Mouse (Mus musculus) MEL-GATA-1-ER (cell line): ENCODE data around the gene Mbtd1.
"Not testable (repeated sequence)": the region's sequence is repeated elsewhere in the genome, so short reads cannot be mapped to it uniquely, and the experiment has no call there.

ENCODE experiments used
- DNase-seq: peaks from one replicate; pipeline ENCODE4 v3.0.0-alpha.2; 2012; ENCODE audit warnings: low read depth; ENCODE audit errors: extremely low read depth

Mbtd1 gene

DNA sequence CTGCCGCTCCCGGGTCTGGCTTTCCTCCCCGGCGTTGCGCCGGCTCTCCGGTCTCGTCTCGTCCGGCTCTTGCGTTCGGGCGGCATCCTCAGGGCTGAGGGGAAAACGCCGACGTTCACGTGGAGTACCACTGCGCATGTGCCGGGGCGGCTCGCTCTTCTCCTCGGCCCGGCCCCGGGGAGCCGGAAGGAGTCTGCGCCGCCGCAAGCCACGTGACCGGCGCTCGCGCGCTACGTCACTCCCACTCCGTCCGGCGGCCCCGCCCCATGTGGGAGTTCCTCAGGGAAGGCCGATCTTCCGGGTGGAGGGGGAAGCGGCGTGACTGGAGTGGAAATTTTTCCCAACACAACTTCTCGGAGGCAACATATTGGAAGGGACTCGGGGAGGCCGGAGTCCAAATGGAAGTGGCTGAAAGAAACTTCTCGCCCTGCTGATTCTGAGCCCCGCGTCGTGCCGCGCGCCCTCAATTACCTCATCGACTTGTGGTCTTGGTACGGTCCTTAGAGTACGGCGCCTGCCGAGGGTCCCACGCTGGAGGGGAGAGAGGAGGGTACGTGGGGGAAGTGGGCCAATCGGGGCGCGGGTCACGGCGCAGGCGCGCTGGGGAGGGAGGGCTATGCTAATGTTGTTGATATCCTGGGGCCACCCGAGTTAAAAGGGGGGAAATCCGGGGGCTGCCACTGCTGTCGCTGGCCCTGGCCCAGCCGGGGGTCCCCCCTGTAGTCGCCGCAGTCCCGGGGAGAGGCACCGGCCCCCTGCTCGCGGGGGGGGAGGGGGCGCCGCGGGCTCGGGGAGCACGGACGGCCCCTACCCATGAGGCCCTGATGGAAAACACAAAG is at the start of gene Mbtd1, which contains the start of gene Utp18:
Gene Mbtd1 (plus strand): TSS at position 281 of the 839 bp plus-strand sequence.
Gene Utp18 (minus strand): TSS at position 195 of the 839 bp plus-strand sequence.
- peak; percentile 95 for DNase-seq

- no peak for DNase-seq
Measured at GRCm38 (mm10) chr11:93847342-93847741, 38.3 kb upstream of the Mbtd1 start.

DNA sequence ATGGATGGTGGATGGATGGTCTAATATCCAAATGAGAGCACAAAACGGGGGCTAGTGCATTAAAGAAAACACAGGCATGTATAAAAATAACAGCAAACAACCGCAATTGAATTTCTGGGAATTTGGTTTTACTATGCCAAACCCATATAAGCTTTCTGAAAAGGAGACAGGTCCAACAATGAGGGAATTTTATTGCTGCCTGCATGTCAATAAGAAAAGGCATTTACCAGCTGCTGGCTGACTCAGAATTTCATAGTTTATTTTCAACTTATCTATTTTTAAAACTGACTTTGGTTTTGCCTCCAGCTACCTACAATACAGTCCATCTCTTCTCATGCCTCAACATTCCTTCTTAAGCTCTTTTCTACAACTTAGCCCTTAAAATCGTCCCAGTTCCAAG is 33.1 kb upstream of the Mbtd1 start:
- DNase-seq, result no peak

- peak; percentile 27 for DNase-seq
Measured at GRCm38 (mm10) chr11:93856284-93856955, 29.2 kb upstream of the Mbtd1 start.

DNA sequence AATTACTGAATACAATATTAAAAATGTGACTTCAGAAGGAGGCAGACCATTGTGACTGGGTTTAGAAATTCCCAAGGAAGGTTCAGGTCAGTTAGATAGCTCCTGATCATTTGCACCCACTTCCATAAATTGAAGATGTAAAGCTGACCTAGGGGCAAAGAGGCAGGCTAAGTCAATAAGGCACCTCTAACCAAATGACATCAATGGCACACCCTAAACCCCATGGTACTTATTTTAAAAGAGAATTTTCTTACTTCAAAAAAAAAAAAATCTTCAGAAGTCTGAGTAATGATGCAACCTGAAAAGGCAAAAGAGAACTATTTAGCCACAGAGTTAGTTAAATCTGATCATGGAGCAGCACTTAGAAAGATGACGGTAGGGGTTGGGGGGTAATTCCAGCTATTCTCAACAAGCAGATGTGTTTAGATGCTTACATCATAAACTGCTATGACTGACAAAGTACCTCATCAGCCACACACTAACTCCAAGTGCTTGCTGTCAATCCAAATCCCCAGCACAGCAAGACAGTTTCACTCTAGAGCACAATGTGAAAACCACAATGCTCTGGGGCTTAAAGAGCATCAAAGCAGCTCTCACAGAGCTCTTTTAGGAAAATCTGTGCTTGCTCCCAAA is 25.0 kb upstream of the Mbtd1 start:
- no peak for DNase-seq

DNA sequence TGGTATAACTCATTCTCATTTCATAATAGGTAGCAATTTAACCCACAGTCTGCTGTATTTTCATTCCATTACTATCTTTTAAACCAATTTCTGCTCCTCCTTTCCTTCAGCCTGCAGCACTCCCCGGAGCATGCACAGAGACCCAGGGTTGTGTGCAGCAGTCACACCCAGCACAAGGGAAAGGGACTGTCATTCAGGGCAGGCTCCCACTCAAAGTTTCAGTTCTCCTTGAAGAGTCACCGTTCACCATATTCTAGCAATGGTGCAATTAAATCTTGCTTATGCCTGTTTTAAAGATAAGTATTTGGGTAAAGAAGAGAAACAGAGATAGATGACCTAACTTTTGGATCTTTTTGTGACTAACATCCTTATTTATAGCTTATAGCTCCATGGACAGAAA is 24.5 kb upstream of the Mbtd1 start:
- no peak for DNase-seq

- no peak for DNase-seq
Measured at GRCm38 (mm10) chr11:93862045-93862623, 23.5 kb upstream of the Mbtd1 start.

- no peak for DNase-seq
Measured at GRCm38 (mm10) chr11:93862638-93863037, 23.0 kb upstream of the Mbtd1 start.

GRCm38 (mm10) chr11:93884068-93884467 is 1.6 kb upstream of the Mbtd1 start:
- no peak for DNase-seq

DNA sequence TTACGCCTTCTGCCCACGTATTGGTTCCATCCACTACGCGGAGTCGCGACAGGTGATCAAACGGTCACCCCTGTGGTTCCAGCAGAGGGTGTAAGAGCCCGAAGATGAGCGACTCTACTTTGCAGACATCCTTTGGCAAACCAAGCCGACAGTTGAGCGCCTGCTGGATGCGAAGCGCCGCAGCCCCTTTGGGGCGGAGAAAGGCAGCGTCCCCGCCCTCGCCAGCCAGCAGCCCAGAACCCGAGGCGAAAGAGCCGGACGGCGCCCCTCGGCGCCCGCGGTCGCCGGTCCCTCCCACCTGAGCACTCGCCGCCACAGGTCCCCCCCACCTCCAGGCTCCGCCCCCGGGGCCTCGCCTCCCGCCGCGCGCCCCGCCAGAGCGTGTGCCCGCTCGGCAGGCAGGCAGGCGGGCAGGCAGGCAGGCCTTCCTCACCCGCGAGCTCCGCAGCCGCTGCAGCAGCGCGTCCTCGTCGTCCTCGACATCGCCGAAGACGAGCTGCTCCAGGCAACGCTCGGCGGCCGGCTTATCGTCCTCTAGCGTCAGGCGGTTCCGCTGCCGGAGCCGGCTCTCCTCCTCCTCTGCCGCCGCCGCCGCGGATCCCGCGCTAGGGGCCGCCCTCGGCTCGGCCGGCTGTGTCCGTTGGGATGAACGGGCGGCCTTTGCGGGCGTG is 616 bp upstream of the Mbtd1 start:
- peak; percentile 50 for DNase-seq

- peak; percentile 41 for DNase-seq
Measured at GRCm38 (mm10) chr11:93886411-93887079, 893 bp downstream of the Mbtd1 start.

DNA sequence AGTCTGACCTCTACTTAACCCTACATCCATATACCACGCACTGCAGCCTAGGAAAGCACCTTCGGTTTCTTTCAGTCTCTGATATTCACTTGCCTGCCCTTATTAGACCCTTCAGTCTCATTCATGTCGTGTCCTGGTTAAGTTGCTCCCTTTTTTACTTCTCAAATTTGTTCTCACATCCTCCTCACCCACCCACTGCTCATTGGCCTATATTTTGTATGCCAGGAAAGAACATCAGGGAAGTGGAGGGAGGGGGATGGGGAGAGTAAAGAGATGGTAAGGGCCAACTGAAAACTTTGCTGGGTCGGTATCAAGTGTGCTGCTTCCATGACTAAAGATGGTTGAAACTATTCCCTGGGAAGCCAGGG is 1.4 kb downstream of the Mbtd1 start:
- no peak for DNase-seq

- no peak for DNase-seq
Measured at GRCm38 (mm10) chr11:93897732-93898131, 12.1 kb downstream of the Mbtd1 start.

- no peak for DNase-seq
Measured at GRCm38 (mm10) chr11:93906834-93907233, 21.2 kb downstream of the Mbtd1 start.

DNA sequence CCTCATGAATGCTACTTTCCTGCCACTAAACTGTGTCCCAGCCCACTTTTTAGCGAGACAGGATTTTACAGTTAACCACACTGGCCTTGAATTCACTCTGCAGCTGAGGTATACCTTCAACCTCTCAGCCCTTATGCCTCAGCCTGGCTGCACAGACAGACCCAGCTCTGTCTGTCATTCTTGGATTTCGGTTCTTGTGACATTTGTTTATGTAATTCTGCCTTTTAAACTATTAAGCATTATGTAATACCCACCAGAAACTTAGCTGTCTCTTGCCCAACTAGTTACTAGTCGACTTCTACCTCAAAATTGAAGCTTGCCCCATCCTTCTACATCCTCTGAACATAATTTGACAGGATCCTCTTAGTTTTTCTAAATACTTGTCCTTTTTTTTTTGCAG is 22.2 kb downstream of the Mbtd1 start:
- no peak for DNase-seq

DNA sequence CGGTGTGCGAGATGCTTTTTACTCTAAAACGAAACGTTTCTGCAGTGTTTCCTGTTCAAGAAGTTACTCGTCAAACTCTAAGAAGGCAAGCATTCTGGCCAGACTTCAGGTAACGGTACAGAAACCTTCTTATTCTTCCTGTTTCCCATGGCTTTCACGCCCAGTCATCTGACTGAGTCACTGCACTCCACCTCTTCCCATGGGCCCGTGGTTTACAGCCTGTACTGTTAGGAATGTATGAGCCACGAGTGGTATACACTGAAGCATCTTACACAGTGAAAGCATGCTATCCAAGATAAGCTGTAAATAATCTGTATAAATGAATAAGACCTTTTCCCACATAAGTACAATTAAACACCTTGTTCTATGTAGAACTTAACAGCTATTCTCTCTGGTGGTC is 23.2 kb downstream of the Mbtd1 start:
- no peak for DNase-seq

GRCm38 (mm10) chr11:93911603-93912002 is 26.0 kb downstream of the Mbtd1 start:
- no peak for DNase-seq

GRCm38 (mm10) chr11:93915019-93915418 is 29.4 kb downstream of the Mbtd1 start:
- DNase-seq, result not testable (repeated sequence)

- no peak for DNase-seq
Measured at GRCm38 (mm10) chr11:93929106-93929505, 43.5 kb downstream of the Mbtd1 start.

- DNase-seq, result peak; percentile 55
Measured at GRCm38 (mm10) chr11:93940906-93941305, 55.3 kb downstream of the Mbtd1 start.

- DNase-seq, result no peak
Measured at GRCm38 (mm10) chr11:93944986-93945385, 59.3 kb downstream of the Mbtd1 start.
